Mouse (Mus musculus) heart, adult 2 months (tissue): ENCODE measurements around the gene Olfr988. TPM values are rescaled to one million over a fixed set of nuclear protein-coding genes. Genes with fewer than 3 reads are reported as not detected.
"Not testable (repeated sequence)": the region's sequence is repeated elsewhere in the genome, so short reads cannot be mapped to it uniquely, and the experiment has no call there.

Source experiments
- DNase-seq, 2 experiments: peaks; one replicate each; pipeline ENCODE4 v3.0.0; 2021
- H3K27ac ChIP-seq: fragments of 200-600 bp; 2 replicates; pipeline ENCODE4 v1.8.1; 2022
- H3K27me3 ChIP-seq: fragments of 200-500 bp; 2 replicates; pipeline ENCODE4 v1.6.1; 2012; ENCODE audit warnings: mild to moderate bottlenecking, low read length, inconsistent platforms, mixed read lengths; ENCODE audit not compliant: control insufficient read depth, insufficient read depth
- H3K36me3 ChIP-seq: fragments of 200-500 bp; 2 replicates; pipeline ENCODE4 v1.6.1; 2012; ENCODE audit warnings: low read length, inconsistent platforms; ENCODE audit not compliant: control insufficient read depth, insufficient read depth
- H3K4me1 ChIP-seq: fragments of 200-500 bp; 2 replicates; pipeline ENCODE4 v1.6.1; 2011; ENCODE audit warnings: low read length; ENCODE audit not compliant: control insufficient read depth, insufficient read depth
- H3K4me3 ChIP-seq: fragments of 200-600 bp; 2 replicates; pipeline ENCODE4 v1.8.1; 2022
- H3K79me2 ChIP-seq: fragments of 200-500 bp; replicated peaks from 2 replicates; pipeline ENCODE4 v1.6.1; 2012; ENCODE audit warnings: mild to moderate bottlenecking, inconsistent platforms, low read length, moderate library complexity, mixed read lengths; ENCODE audit not compliant: control insufficient read depth, insufficient read depth
- H3K9ac ChIP-seq: fragments of 200-500 bp; 2 replicates; pipeline ENCODE4 v1.6.1; 2012; ENCODE audit warnings: low read depth, mild to moderate bottlenecking, control low read depth, inconsistent platforms, low read length, mixed read lengths
- CTCF ChIP-seq: fragments of 200-600 bp; IDR thresholded peaks from 2 replicates; pipeline ENCODE4 v1.8.1; 2022; ENCODE audit warnings: antibody characterized with exemption, mild to moderate bottlenecking, moderate library complexity
- EP300 ChIP-seq: fragments of 200-500 bp; IDR thresholded peaks from 2 replicates; pipeline ENCODE4 v1.6.1; 2011; ENCODE audit warnings: low read depth, low read length, control low read depth; ENCODE audit not compliant: insufficient read depth
- POLR2A ChIP-seq: fragments of 200-500 bp; IDR thresholded peaks from 2 replicates; pipeline ENCODE4 v1.6.1; 2011; ENCODE audit warnings: mild to moderate bottlenecking, low read depth, low read length, control low read depth; ENCODE audit not compliant: insufficient read depth
- WGBS: fragments of 180-500 bp; shearing (Covaris S2); methylation state at CpG from one replicate; pipeline ENCODE4 v1.1.7; 2018; 5-methylcytosine and 5-hydroxymethylcytosine counted together
- intact Hi-C: fragments of 180-260 bp; cut with DNase I; formaldehyde crosslinking; loops from one replicate; pipeline ENCODE4 v1.15.1; 2025
- long read RNA-seq: library from polyadenylated mRNA; stranded (forward); transcript quantifications from one replicate; pipeline ENCODE4 v2.0.0, GENCODE M21; 2021
- polyA plus RNA-seq: library from polyadenylated mRNA; depleted of rRNA; stranded (reverse); fragments of >200 nt; gene quantifications from 2 replicates; pipeline ENCODE4 v1.2.3, GENCODE M21; 2012; rRNA removed
- total RNA-seq, 2 experiments: library from RNA; stranded (reverse); gene quantifications; 2 replicates each; pipeline ENCODE4 v1.2.3; 2021

Gene Olfr988
- total RNA-seq (not detected), polyA plus RNA-seq (not detected in 2 replicates)
- long read RNA-seq = 0 reads

GRCm38 (mm10) chr2:85363127-85363526, at the start of gene Olfr988:
Gene Olfr988 (minus strand): TSS chr2:85363227.
- H3K9ac ChIP-seq, H3K36me3 ChIP-seq, H3K27me3 ChIP-seq, H3K4me1 ChIP-seq, H3K79me2 ChIP-seq, intact Hi-C loops, DNase-seq, H3K27ac ChIP-seq, H3K4me3 ChIP-seq: not testable (repeated sequence)

- WGBS = 63% methylated on average over 2 of the region's 2 CpGs
- Histone ChIP-seq H3K4me3 (no peak within 1 kb of the TSS), H3K27ac (no peak within 1 kb of the TSS), H3K27me3 (no peaks in the 10 kb centered on the region), H3K4me1 (no peaks in the 10 kb centered on the region), H3K36me3 (no peaks in the 10 kb centered on the region), H3K9ac (no peak within 1 kb of the TSS), H3K79me2 (no peaks in the 10 kb centered on the region)
- TF ChIP-seq EP300 (no peak), POLR2A (no peak), CTCF (no peak)
- intact Hi-C loops = no loop called here
- no peak for DNase-seq
Observed at GRCm38 (mm10) chr2:85409369-85409768, 46.3 kb upstream of the Olfr988 start, which contains the start of gene Olfr992. Gene Olfr992 (minus strand): TSS chr2:85409469.

DNA sequence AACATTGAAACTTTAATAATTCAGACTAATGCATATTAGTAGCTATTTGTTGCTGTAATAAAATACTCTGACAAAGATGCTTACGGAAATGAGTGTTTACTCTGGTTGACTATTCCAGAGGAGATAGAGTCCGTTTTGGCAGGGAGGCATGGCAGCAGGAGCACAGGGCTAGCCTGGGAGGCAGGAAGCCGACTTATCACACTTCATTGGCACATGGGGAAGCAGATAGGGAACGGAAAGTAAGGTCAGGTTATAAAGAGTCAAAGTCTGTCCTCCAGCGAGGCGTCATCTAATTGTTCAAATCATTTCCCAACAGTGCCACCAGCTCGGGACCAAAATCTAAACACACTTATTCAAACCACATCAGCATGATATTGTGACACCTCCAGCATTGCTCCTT, 23.1 kb downstream of the Olfr988 start:
- H3K9ac ChIP-seq = no peak overlapping the region
- H3K79me2 ChIP-seq = no peaks in the 10 kb centered on the region
- H3K27ac ChIP-seq = no peak overlapping the region
- DNase-seq = no peak
- H3K27me3 ChIP-seq = no peaks in the 10 kb centered on the region
- no peak overlapping the region for H3K4me3 ChIP-seq
- WGBS = 28% methylated on average over 7 of the region's 7 CpGs
- no peaks in the 10 kb centered on the region for H3K36me3 ChIP-seq
- no peaks in the 10 kb centered on the region for H3K4me1 ChIP-seq
- intact Hi-C loops = loop anchor here (10.0 kb wide), 1 partner anchor 215 kb away; no protein-coding TSS in a partner anchor
- no peak for TF ChIP-seq EP300
- no peak for TF ChIP-seq CTCF
- TF ChIP-seq POLR2A = no peak

- H3K9ac ChIP-seq, H3K79me2 ChIP-seq, H3K27ac ChIP-seq, H3K27me3 ChIP-seq, DNase-seq, H3K4me3 ChIP-seq, H3K4me1 ChIP-seq, intact Hi-C loops, H3K36me3 ChIP-seq: not testable (repeated sequence)
Observed at GRCm38 (mm10) chr2:85339215-85339614, 23.8 kb downstream of the Olfr988 start, which contains the start of gene Olfr987. Gene Olfr987 (minus strand): TSS chr2:85339315.

DNA sequence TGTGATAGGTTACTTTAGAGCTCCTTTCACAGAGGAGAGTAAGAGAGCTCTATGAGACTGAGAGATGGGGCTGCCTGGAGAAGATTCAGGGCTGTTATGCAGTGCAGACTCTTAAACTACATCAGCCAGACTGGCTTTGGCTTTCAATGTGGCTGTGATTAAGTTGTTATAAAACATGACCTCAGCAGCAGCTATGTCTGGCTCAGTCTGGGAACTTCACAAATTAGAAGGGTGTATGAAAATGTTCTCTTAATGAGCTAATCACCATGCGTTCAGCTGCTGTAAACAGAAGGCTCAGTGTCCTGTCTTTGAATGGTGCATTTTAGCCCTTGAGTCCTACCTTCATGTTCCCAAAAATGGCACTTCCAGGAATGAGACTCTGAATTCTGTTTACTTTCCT, 43.9 kb downstream of the Olfr988 start:
- Histone ChIP-seq H3K27ac (no peak overlapping the region), H3K9ac (no peak overlapping the region), H3K36me3 (no peaks in the 10 kb centered on the region), H3K4me1 (no peaks in the 10 kb centered on the region), H3K79me2 (no peaks in the 10 kb centered on the region), H3K27me3 (no peaks in the 10 kb centered on the region), H3K4me3 (no peak overlapping the region)
- TF ChIP-seq POLR2A (no peak), EP300 (no peak), CTCF (no peak)
- WGBS = 77% methylated on average over 1 of the region's 1 CpGs
- no peak for DNase-seq
- intact Hi-C loops = no loop called here

Other genes with a start within 250 kb of the Olfr988 start
- gene Aplnr, start 227.0 kb downstream of the Olfr988 start, total RNA-seq = 10 to 100 TPM; 20.5 to 21.4 TPM
- gene Aplnr, start 227.0 kb downstream of the Olfr988 start, polyA plus RNA-seq = 35.3 and 76.1 TPM in 2 replicates
- 1 to 10 TPM in 1 of 2 experiments, under 1 TPM in 1; 0.81 to 1.6 TPM for gene Lrrc55, start 166.0 kb downstream of the Olfr988 start, total RNA-seq
- 1.3 and 3.1 TPM in 2 replicates for gene Lrrc55, start 166.0 kb downstream of the Olfr988 start, polyA plus RNA-seq
- not detected for gene Olfr987, start 23.9 kb downstream of the Olfr988 start, total RNA-seq
- gene Olfr987, start 23.9 kb downstream of the Olfr988 start, polyA plus RNA-seq = not detected in 2 replicates
- not detected for gene Olfr992, start 46.2 kb upstream of the Olfr988 start, total RNA-seq
- gene Olfr992, start 46.2 kb upstream of the Olfr988 start, polyA plus RNA-seq = not detected in 2 replicates
- gene Olfr993, start 51.6 kb upstream of the Olfr988 start, total RNA-seq = not detected
- gene Olfr993, start 51.6 kb upstream of the Olfr988 start, polyA plus RNA-seq = not detected in 2 replicates
- gene Olfr994, start 73.2 kb upstream of the Olfr988 start, total RNA-seq = not detected
- not detected in 2 replicates for gene Olfr994, start 73.2 kb upstream of the Olfr988 start, polyA plus RNA-seq
- not detected for gene Olfr995, start 80.4 kb upstream of the Olfr988 start, total RNA-seq
- gene Olfr995, start 80.4 kb upstream of the Olfr988 start, polyA plus RNA-seq = not detected in 2 replicates
- not detected for gene 4833423E24Rik, start 155.8 kb upstream of the Olfr988 start, total RNA-seq
- 0.12 TPM in 1 of 2 replicates, not detected in the other for gene 4833423E24Rik, start 155.8 kb upstream of the Olfr988 start, polyA plus RNA-seq
- not detected for gene Olfr996, start 216.0 kb upstream of the Olfr988 start, total RNA-seq
- not detected in 2 replicates for gene Olfr996, start 216.0 kb upstream of the Olfr988 start, polyA plus RNA-seq
- gene Olfr998, start 225.7 kb upstream of the Olfr988 start, total RNA-seq = not detected
- not detected in 2 replicates for gene Olfr998, start 225.7 kb upstream of the Olfr988 start, polyA plus RNA-seq
- gene Olfr1000, start 248.7 kb upstream of the Olfr988 start, total RNA-seq = not detected
- gene Olfr1000, start 248.7 kb upstream of the Olfr988 start, polyA plus RNA-seq = not detected in 2 replicates